Mouse (Mus musculus) heart, embryonic 13.5 days (tissue): ENCODE measurements at regions not wholly inside any gene's neighbourhood (a gene's known extent, or its start where the extent isn't known, plus 50 kb on each side); places are given as distances from the start of the nearest gene placed in this dataset.
A peak's percentile ranks its signal among the peaks of the same experiment; 100 is the strongest.

Source experiments
- ATAC-seq: fragments of 200-750 bp; cut with Nextera tagmentation; 2 replicates; pipeline ENCODE4 v1.8.0; 2017; ENCODE audit warnings: moderate TSS enrichment; ENCODE audit not compliant: insufficient number of reproducible peaks, low FRiP score, low TSS enrichment; ENCODE audit errors: extremely low read depth
- H3K27ac ChIP-seq: fragments of 300-500 bp; sonication (generic); replicated peaks from 2 replicates; pipeline ENCODE4 v1.5.1; 2015; ENCODE audit warnings: moderate library complexity, mild to moderate bottlenecking, inconsistent platforms
- H3K27me3 ChIP-seq: fragments of 300-500 bp; sonication (generic); replicated peaks from 2 replicates; pipeline ENCODE4 v1.6.1; 2015; ENCODE audit warnings: mild to moderate bottlenecking, inconsistent platforms
- H3K36me3 ChIP-seq: fragments of 300-500 bp; sonication (generic); 2 replicates; pipeline ENCODE4 v1.6.1; 2015; ENCODE audit warnings: mild to moderate bottlenecking, inconsistent platforms
- H3K4me1 ChIP-seq: fragments of 300-500 bp; sonication (generic); 2 replicates; pipeline ENCODE4 v1.6.1; 2015; ENCODE audit warnings: inconsistent platforms
- H3K4me2 ChIP-seq: fragments of 300-500 bp; sonication (generic); 2 replicates; pipeline ENCODE4 v1.6.1; 2015; ENCODE audit warnings: inconsistent platforms, mild to moderate bottlenecking, moderate library complexity
- H3K4me3 ChIP-seq: fragments of 300-500 bp; sonication (generic); 2 replicates; pipeline ENCODE4 v1.5.1; 2015; ENCODE audit warnings: moderate library complexity, mild to moderate bottlenecking, inconsistent platforms
- H3K9ac ChIP-seq: fragments of 300-500 bp; sonication (generic); 2 replicates; pipeline ENCODE4 v1.6.1; 2015; ENCODE audit warnings: inconsistent platforms, mild to moderate bottlenecking, moderate library complexity
- H3K9me3 ChIP-seq: fragments of 300-500 bp; sonication (generic); 2 replicates; pipeline ENCODE4 v1.6.1; 2016; ENCODE audit warnings: inconsistent platforms
- WGBS: fragments of 180-500 bp; shearing (Covaris S2); methylation state at CpG from one replicate; pipeline ENCODE4 v1.1.7; 2015; ENCODE audit warnings: mixed read lengths; 5-methylcytosine and 5-hydroxymethylcytosine counted together

- H3K4me2 ChIP-seq, result no peak overlapping the region
- 0 out of 2 replicates have a peak, but pooled peaks cover 9% of the 10 kb centered on the region for H3K27me3 ChIP-seq
- no peak for ATAC-seq
- no peak overlapping the region for H3K9ac ChIP-seq
- H3K9me3 ChIP-seq, result no peaks in the 10 kb centered on the region
- no peak overlapping the region for H3K27ac ChIP-seq
- WGBS, result 67% methylated on average over 8 of the region's 8 CpGs
- H3K4me3 ChIP-seq, result no peak overlapping the region
- H3K36me3 ChIP-seq, result no peaks in the 10 kb centered on the region
- no peaks in the 10 kb centered on the region for H3K4me1 ChIP-seq
These were observed 417.3 kb upstream of the Gm6657 start for GRCm38 (mm10) chr12:77776755-77777154.

GRCm38 (mm10) chr12:77780885-77781698 is 412.9 kb upstream of the Gm6657 start:
- no peaks in the 10 kb centered on the region for H3K4me1 ChIP-seq
- H3K4me2 ChIP-seq, result peak overlapping the region; percentile 65
- 0 out of 2 replicates have a peak, but pooled peaks cover 9% of the 10 kb centered on the region for H3K27me3 ChIP-seq
- WGBS, result 33% methylated on average over 20 of the region's 20 CpGs
- H3K27ac ChIP-seq, result no peak overlapping the region
- peak overlapping the region; percentile 48 for H3K4me3 ChIP-seq
- peak overlapping the region; percentile 67; the same call in 1 of the 2 replicates for H3K9ac ChIP-seq
- no peak for ATAC-seq
- H3K9me3 ChIP-seq, result no peaks in the 10 kb centered on the region
- H3K36me3 ChIP-seq, result no peaks in the 10 kb centered on the region

GRCm38 (mm10) chr12:77783909-77784308 is 410.1 kb upstream of the Gm6657 start:
- Histone ChIP-seq H3K27ac (no peak overlapping the region), H3K27me3 (0 out of 2 replicates have a peak, but pooled peaks cover 6% of the 10 kb centered on the region), H3K4me1 (no peaks in the 10 kb centered on the region), H3K9me3 (no peaks in the 10 kb centered on the region), H3K9ac (no peak overlapping the region), H3K36me3 (no peaks in the 10 kb centered on the region), H3K4me3 (no peak overlapping the region), H3K4me2 (no peak overlapping the region)
- WGBS, result 80% methylated on average over 9 of the region's 9 CpGs
- no peak for ATAC-seq

GRCm38 (mm10) chr12:77785647-77786046 is 408.4 kb upstream of the Gm6657 start:
- H3K27ac ChIP-seq, result no peak overlapping the region
- H3K9ac ChIP-seq, result no peak overlapping the region
- no peak overlapping the region for H3K4me3 ChIP-seq
- H3K36me3 ChIP-seq, result no peaks in the 10 kb centered on the region
- no peak for ATAC-seq
- no peaks in the 10 kb centered on the region for H3K9me3 ChIP-seq
- H3K27me3 ChIP-seq, result 0 out of 2 replicates have a peak, but pooled peaks cover 2% of the 10 kb centered on the region
- H3K4me2 ChIP-seq, result no peak overlapping the region
- WGBS, result 78% methylated on average over 6 of the region's 6 CpGs
- peaks cover 11% of the 10 kb centered on the region for H3K4me1 ChIP-seq

- H3K27ac ChIP-seq, result no peak overlapping the region
- H3K4me1 ChIP-seq, result peaks cover 20% of the 10 kb centered on the region
- H3K4me3 ChIP-seq, result no peak overlapping the region
- ATAC-seq, result no peak
- 68% methylated on average over 4 of the region's 4 CpGs for WGBS
- no peaks in the 10 kb centered on the region for H3K27me3 ChIP-seq
- no peaks in the 10 kb centered on the region for H3K9me3 ChIP-seq
- H3K36me3 ChIP-seq, result no peaks in the 10 kb centered on the region
- H3K4me2 ChIP-seq, result no peak overlapping the region
- no peak overlapping the region for H3K9ac ChIP-seq
These were observed 407.4 kb upstream of the Gm6657 start for GRCm38 (mm10) chr12:77786678-77787077.

- no peaks in the 10 kb centered on the region for H3K27me3 ChIP-seq
- H3K27ac ChIP-seq, result no peak overlapping the region
- H3K36me3 ChIP-seq, result no peaks in the 10 kb centered on the region
- H3K4me1 ChIP-seq, result peaks cover 20% of the 10 kb centered on the region
- no peaks in the 10 kb centered on the region for H3K9me3 ChIP-seq
- no peak for ATAC-seq
- no peak overlapping the region for H3K4me3 ChIP-seq
- 58% methylated on average over 2 of the region's 2 CpGs for WGBS
- H3K9ac ChIP-seq, result no peak overlapping the region
- no peak overlapping the region for H3K4me2 ChIP-seq
These were observed 405.8 kb upstream of the Gm6657 start for GRCm38 (mm10) chr12:77788273-77788672.

- no peaks in the 10 kb centered on the region for H3K36me3 ChIP-seq
- H3K4me2 ChIP-seq, result peak overlapping the region; percentile 68
- H3K9me3 ChIP-seq, result no peaks in the 10 kb centered on the region
- H3K27me3 ChIP-seq, result no peaks in the 10 kb centered on the region
- H3K4me3 ChIP-seq, result peak overlapping the region; percentile 41
- peaks cover 20% of the 10 kb centered on the region for H3K4me1 ChIP-seq
- H3K27ac ChIP-seq, result no peak overlapping the region
- ATAC-seq, result no peak
- H3K9ac ChIP-seq, result peak overlapping the region; percentile 61
- WGBS, result 5% methylated on average over 8 of the region's 8 CpGs
These were observed 404.6 kb upstream of the Gm6657 start for GRCm38 (mm10) chr12:77789427-77789826.

- peak overlapping the region; percentile 61 for H3K9ac ChIP-seq
- H3K4me2 ChIP-seq, result peak overlapping the region; percentile 68
- WGBS, result 22% methylated on average over 14 of the region's 14 CpGs
- no peaks in the 10 kb centered on the region for H3K9me3 ChIP-seq
- H3K27ac ChIP-seq, result no peak overlapping the region
- H3K27me3 ChIP-seq, result no peaks in the 10 kb centered on the region
- H3K4me1 ChIP-seq, result peaks cover 20% of the 10 kb centered on the region
- ATAC-seq, result no peak
- H3K36me3 ChIP-seq, result no peaks in the 10 kb centered on the region
- H3K4me3 ChIP-seq, result peak overlapping the region; percentile 41
These were observed 404.2 kb upstream of the Gm6657 start for GRCm38 (mm10) chr12:77789871-77790270.

GRCm38 (mm10) chr12:77790891-77791672 is 403.0 kb upstream of the Gm6657 start:
- no peak overlapping the region for H3K9ac ChIP-seq
- ATAC-seq, result no peak
- no peak overlapping the region for H3K4me2 ChIP-seq
- no peaks in the 10 kb centered on the region for H3K27me3 ChIP-seq
- H3K4me1 ChIP-seq, result peaks cover 20% of the 10 kb centered on the region
- 63% methylated on average over 13 of the region's 13 CpGs for WGBS
- H3K27ac ChIP-seq, result no peak overlapping the region
- H3K4me3 ChIP-seq, result no peak overlapping the region
- no peaks in the 10 kb centered on the region for H3K36me3 ChIP-seq
- H3K9me3 ChIP-seq, result no peaks in the 10 kb centered on the region

GRCm38 (mm10) chr12:77798516-77798915 is 395.5 kb upstream of the Gm6657 start:
- no peak for ATAC-seq

GRCm38 (mm10) chr12:77799134-77799770 is 394.8 kb upstream of the Gm6657 start:
- H3K36me3 ChIP-seq, result no peaks in the 10 kb centered on the region
- H3K9me3 ChIP-seq, result no peaks in the 10 kb centered on the region
- no peaks in the 10 kb centered on the region for H3K27me3 ChIP-seq
- no peaks in the 10 kb centered on the region for H3K4me1 ChIP-seq
- H3K4me2 ChIP-seq, result no peak overlapping the region
- H3K4me3 ChIP-seq, result no peak overlapping the region
- ATAC-seq, result no peak
- no peak overlapping the region for H3K9ac ChIP-seq
- 60% methylated on average over 12 of the region's 12 CpGs for WGBS
- H3K27ac ChIP-seq, result no peak overlapping the region

More at GRCm38 (mm10) chr12:77798516-77798915, 395.5 kb upstream of the Gm6657 start:
- Histone ChIP-seq H3K27ac (no peak overlapping the region), H3K9me3 (no peaks in the 10 kb centered on the region), H3K36me3 (no peaks in the 10 kb centered on the region), H3K4me2 (no peak overlapping the region), H3K4me1 (no peaks in the 10 kb centered on the region), H3K4me3 (no peak overlapping the region), H3K9ac (no peak overlapping the region), H3K27me3 (no peaks in the 10 kb centered on the region)
- WGBS, result 74% methylated on average over 4 of the region's 4 CpGs
